Mouse (Mus musculus) adrenal gland, postnatal 36 days (tissue): ENCODE measurements around the gene Dip2b. TPM values are rescaled to one million over a fixed set of nuclear protein-coding genes. Genes with fewer than 3 reads are reported as not detected.

Source experiments
- DNase-seq, 2 experiments: peaks; one replicate each; pipeline ENCODE4 v3.0.0; 2021; ENCODE audit warnings: mixed read lengths in 1 of 2
- total RNA-seq, 2 experiments: library from RNA; stranded (reverse); gene quantifications; 2 replicates each; pipeline ENCODE4 v1.2.3; 2021

Gene Dip2b
- total RNA-seq, 2 experiments from 2014 or later = 15.7 to 17.6 TPM

DNA sequence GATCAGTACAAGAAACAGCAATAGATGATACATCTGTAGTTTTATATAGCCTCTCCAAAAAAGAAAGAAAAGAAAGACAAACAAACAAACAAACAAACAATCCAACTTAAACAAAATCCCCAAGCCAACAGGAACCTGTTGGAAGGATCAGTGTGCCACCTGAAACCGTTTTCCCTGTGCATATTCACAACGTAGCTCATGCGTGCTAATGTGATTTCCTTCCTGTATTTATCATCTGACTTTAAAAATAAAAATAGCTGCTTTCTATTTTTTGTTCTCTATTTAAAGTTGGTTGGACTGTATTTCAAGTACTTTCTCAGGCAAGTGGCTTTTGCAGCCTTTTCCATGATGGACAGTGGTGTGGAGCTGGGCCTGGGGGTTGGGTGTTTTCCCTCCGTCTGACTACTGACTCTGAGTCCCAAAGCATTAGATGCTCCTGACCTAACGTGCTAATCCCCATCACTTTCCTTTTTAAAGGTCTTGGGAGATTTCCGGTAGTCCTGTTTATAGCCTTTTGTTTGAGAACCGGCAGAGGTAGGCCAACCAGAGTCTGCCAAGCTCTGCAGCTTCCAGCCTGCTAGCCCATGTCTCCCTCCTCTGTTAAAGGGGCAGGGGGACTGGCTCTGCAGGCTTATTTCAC lies 90.8 kb downstream of the Dip2b start:
- DNase-seq = no peak

DNA sequence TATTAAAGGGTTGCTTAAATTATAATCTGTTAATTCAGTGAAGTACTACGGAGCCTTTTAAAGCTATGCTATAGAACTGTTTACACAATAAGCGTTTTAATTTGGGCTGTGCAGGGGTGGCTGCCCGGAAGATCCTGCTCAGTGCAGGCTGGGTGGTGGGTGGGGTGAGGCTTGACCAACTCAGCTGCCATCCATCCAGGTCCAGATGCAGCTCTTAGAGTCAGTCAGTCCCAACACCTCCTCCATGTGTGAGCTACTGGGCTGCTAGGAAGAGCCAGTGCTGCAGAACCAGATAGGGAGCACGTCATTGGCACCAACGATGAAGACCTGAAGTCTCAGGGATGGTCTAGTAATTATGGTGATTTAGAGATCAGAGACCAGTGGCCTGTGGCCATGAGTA lies 101.2 kb downstream of the Dip2b start:
- DNase-seq = no peak

DNA sequence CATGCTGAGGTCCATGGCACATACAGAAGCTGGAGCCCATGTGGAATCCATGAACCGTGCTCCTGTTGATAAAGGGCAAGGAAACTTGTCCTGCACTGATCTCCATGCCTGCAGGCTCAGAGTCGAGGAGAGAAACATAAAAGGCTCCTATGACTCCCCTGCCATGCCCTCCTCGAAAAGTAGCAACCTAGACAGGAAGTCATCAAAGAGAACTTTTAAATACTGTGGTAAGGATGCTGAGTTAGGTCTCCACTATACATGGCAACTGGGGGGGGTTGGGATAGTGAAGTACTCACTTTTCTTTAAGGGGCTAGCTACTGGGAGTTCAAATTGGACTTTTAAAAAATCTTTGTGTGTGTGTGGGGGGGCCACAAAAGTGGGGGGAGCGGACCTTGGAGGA lies 102.0 kb downstream of the Dip2b start:
- no peak for DNase-seq

DNA sequence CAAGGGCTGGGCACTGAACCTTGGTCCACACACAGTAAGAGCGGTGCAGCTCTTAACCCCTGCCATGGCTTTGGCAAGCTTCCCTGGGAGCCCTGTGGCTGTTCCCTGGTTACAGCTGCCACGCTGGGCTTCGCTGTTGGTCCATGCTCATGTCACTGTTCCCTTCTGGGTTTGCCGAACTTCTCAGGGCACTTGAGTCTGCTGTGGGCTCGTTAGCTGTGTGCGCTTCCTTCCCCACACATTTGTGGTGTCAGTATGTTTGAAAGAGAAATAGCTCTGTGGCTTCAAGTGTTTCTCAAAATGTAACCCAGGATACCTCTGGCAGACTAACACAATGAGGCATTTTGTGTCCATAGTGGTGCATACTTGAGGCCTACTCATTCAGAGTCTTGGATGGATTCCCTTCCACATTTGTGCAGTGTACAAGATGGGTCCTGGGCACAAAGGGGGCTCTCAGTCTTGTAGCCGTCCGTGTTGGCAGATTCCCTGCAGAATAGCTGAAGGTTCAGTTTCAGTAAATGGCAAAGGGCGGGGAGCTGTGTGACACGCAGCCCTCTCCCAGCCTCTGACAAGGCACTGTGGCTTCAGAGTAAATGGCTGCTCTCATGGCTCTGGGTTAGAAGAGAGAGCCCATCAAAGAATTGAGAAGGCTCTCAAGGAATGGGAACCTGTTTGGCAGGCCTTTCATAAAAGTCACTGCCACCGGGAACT lies 104.8 kb downstream of the Dip2b start:
- DNase-seq = no peak

DNA sequence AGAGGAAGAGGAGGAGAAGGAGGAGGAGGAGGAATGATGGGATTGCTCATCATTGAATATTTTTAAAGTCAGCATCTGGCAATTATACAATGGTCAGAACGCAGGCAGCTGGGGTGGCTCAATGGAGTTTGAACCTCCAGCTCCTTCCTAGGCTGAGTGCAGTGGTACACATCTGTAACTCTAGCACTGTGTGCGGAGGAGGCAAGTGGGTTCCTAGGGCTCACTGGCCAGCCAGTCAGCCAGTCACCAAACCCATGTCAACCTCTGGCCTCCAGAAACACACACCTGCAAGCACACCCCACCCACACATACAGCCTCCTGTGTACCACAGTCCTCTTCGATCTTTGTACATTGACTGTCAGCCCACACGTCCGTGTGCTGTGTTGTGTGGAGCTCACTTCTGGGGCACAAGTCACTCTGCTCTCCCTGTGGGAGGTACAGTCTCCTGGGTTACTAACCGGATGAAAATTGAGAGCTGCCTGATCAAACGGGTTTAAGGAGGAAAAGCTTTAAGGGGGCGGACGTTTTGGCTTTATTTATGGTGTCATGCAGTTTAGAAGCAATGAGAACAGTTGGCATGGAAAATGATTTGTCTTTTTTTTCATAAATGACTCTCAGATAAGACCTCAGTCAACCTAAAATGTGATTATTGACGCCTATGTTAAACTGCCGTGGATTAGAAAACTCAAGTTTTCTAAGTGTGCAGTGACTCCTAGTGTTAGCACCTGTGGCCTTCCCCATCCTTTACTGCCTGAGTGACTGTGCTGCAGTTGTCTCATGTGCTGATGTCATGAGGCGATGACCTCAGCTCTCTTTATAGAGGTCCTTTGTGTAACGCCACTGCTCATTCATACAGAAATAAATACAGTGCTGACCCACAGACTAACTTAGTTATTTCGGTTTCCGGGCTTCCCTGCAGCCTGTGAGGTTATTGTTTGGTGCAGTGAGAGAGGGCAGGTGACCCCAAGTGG lies 106.7 kb downstream of the Dip2b start:
- DNase-seq = peak in 1 of 2 experiments; percentile 8

DNA sequence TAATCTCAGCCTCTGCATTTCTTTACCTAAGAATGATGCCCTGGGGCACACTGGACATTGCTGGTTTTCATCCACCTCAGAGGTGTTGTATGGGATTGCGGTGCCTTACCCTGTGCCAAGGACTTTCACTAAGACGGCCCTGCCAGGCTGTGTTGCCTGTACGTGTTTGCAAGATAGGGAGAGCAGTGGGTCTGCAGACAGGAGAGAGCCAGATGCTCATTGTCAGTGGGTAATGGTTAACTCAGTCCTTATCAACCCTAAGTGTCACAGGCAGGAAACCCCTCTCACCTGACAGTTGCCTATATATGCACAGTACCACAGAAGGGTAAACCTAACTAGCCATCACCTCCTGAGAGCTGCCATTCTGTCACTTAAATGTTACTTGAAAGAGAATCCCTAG lies 107.5 kb downstream of the Dip2b start:
- DNase-seq = no peak

DNA sequence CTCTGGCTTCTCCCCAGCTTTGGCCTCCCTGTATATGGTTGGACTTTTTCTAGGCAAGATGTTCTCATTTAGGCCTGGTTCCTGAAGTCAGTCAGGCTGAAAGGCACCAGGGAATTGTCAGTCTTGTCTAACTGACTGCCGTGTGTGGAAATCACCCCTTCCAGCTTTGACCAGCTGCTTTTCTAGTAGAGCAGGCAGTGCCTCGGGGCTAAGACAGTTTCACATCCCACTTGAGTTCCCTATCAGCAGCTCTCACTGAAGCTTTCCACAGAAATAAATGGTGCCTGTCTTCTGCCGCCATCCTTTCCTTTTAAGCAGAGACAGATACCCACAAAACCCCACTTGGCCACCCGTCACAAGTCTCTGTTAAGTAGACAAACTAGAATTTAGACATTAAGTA lies 112.1 kb downstream of the Dip2b start:
- DNase-seq = no peak

DNA sequence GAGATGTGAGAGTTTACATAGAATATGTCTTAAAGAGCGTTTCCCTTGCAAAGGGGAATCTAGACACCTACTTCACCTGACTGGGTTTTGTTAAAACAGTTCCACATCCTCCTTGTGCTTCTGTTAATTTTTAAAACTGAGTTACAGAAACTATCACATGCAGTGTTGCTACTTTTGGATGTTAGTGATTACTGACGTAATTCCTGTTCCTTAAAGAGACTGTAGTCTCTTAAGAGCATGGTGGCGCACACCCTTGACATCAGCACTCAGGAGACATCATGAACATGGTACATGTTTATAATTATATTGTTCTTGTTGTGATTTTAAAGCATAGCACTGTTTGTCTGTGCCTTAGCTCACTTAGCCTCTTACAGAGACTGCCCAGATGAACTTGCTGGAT lies 113.9 kb downstream of the Dip2b start:
- no peak for DNase-seq

DNA sequence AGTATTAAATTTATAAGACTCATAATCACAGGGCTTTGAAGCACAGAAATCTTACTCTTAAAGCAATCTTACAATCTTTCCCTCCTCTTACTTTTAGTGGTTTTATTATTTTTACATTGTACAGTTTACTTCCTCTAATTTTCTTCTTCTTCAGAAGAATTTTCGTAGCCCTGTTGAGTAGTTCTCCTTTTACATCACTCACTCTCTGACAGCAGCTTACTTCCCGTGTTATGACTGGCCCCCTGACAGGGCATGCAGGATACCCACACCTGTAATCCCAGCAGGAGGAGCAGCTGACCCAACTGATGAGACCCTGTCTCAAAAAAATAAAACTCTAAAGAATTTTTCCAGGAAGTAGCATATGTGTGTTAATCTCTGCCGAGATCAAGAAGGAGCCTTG lies 114.6 kb downstream of the Dip2b start:
- no peak for DNase-seq

DNA sequence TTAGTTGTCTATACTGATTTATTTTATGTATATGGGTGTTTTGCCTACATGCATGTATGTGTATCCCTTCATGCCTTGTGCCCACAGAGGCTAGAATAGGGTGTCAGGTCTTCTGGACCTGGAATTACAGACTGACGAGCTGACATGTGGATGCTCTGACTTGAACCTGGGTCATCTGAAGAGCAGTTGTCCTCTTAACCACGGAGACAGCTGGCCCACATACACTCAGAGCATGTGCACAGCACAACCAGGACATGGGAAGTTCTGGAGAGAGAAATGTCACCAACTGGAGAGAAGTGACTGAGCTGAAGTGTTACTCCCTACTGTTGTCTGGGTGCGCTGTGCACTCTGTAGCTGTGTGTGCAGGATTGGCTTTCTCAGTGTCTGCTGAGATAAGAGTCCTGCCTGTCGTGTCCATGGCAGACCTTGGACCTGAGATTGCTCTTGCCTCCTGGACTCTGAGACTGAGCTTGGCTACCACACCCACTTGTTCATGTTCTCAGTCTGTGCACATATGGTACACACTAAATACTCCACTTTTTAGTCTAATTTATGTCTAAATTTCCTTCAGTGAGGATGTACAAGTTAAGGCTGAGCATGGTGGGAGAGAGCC lies 117.7 kb downstream of the Dip2b start:
- DNase-seq = no peak

DNA sequence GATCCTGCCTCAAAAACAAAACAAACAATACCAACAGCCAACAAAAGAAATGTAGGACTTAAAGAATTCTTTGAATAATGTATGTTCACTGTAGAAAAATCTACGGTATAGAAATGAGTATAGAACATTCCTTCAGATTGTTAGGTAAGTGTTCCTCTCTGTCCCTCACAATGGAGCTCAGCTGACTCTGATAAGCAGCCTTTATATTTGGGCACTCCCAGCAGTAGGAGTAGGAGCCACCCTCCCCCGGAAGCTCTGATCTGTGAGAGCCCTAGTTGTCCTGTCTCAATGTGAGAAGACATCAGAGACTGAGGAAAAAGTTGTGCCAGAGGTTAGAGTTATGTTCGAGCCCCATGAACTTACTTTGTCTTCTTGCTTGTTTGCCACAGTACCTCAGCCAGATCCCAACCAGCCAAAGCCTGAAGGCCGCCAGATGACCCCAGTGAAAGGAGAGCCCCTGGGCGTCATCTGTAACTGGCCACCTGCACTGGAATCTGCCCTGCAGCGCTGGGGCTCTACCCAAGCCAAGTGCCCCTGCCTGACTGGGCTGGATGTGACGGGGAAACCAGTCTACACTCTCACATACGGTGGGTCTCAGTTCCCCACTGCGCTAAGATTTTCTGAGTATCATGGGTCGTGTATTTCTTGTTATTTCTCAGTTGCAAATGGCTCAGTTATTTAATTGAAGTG lies 118.5 kb downstream of the Dip2b start:
- no peak for DNase-seq

DNA sequence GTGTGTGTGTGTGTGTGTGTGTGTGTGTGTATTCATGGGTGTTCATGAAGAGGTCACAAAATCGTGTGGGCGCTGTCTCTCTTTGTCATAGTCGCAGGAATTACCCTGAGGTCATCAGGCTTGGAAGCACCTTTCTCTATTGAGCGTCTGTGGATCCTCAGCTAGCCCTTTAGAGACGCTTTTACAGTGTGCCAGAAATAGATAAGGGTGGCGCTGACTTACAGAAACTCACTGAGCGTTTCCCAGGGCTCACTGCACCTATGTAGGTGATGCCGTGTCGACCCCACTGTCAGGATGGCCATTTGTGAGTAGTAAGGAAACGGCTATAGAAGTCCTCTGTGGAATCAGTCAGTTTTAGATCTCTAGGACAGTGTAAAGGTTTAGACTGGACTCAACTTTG lies 120.5 kb downstream of the Dip2b start:
- no peak for DNase-seq

DNA sequence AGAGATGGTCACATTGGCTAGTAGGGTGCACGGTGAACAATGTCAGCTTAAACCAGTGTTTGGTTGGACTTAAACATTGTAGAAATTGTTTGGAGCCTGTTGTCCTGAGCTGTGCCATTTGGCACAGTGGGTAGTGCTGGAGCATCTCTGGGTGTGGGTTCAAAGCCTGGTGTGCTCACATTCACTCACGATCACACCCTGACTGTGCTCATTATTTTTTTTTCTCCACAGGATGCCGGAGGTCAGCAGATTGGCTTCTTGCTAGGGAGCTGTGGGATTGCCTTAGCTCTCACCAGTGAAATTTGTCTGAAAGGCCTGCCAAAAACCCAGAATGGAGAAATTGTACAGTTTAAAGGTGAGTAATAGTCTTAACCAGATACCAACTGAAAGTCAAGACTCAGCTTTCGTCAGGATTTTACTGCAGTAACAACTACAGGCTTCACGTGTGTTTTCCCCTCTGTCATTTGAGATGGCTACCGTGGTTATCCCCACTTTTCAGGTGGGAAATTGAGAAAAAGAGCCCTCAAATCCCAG lies 123.3 kb downstream of the Dip2b start:
- DNase-seq = no peak

DNA sequence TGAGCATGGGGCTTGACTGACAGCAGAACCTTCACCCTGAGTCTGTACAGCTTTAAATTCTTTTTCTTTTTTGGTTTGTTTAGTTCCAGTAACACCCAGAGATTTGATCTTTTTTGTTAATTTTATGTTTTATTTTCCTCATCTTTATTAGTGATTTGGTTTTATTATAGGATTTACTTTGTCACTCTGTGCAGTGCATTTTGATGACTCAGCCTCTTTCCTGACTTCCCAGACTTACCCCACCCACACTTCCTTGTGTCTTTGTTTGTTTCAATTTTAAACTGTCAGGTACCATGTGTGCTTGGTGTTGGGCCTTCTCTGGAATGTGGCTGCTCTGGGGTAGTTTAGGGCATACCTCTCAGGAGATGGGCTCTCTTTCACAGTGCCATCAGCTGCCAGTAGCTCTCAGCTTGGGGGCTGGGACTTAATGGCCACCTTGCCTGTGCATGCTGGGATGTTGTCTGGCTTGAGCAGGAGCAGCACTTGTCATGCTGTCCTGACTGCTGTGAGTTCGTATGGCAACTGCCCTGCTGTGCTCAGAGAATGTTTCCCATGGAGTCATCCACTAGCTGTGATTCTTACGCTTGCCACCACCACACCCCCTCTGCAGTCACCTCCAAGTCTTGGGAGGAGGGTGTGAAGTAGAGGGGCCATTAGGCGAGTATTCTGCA lies 125.1 kb downstream of the Dip2b start:
- DNase-seq = no peak

DNA sequence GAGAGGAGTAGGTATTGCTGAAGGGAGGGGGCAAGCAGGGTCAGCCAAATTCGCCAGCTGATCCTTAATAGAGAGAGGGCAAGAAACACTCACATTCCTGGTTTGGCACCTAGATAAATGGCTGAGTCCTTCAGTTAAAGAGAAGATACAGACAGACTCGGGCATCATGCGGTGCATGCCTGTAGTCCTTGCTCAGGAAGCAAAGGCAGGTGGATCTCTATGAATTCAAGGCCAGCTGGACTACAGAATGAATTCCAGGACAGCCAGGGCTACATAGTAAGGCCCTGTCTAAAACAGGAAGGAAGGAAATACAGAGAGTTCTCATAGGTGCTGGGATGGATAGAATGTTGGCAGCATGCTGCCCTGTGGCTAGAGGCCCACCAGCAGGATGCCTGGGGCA lies 128.0 kb downstream of the Dip2b start:
- no peak for DNase-seq

DNA sequence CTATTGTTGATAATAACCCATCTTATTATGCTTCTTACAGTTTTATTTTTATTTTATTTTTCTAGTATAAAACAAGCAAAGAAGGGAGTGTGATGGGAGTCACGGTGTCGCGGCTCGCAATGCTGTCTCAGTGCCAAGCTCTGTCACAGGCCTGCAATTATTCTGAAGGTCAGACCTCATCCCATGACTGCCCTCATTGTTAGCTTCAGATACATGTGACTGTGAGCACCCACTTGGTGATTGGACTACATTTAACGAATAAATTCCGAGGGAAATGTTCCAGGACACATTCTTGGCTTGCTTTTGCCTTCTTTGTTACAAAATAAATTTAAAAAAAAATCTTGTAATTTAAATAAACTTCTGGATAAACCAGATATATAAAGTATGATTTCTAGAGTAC lies 129.3 kb downstream of the Dip2b start:
- peak; percentile 64 to 74 for DNase-seq

DNA sequence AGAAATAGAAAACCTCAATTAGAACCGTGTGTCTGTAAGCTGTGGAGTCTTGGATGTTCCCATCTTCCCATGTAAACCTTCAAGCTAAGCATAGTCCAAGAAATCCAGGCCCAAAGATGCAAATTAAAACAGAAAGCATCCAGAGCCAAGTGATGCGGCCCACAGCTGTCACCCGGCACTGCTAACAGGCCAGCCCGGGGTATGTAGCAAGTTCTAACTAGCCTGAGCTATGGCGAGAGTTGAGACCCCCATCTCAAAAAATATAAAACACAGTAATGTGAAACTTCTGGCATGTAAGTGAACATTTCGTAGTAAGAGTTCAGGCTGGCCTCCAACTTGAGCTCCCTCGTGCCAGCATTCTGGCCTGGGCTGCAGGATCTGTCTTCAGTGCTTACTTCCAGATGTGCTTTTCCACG lies 129.7 kb downstream of the Dip2b start:
- DNase-seq = no peak

DNA sequence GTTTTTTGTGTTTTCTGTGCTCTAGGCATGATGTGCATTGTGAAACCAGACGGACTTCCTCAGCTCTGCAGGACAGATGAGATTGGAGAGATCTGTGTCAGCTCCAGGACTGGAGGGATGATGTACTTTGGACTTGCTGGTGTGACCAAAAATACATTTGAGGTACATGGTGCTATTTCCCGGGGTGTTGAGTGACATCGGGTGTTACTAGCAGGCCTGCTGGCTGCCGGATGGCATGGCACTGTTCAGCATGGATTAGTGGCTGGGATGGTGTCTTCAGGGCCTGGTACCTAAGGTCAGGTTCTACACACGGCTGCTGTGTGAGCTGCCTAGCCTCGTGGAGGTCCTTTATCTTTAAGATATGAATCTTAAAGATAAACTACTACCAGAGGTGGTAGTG lies 136.7 kb downstream of the Dip2b start:
- DNase-seq = no peak

DNA sequence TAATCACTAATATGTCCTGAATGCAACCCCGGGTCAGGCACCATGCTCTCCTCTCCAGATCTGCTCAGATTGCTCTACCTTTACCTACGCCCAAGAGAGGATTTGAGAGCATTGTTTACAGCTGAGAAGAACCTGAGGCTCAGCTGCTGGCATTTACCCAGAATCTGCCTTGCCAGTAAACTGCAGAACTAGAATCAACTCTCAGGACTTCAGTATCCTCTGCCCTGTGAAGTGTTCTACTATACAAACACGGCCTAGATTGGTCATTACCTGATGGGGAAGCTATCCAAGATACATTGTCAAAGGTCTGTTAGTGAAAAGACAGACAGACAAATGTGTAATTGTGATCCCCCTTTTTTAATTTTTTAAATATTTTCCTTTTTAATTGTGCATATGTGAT lies 138.7 kb downstream of the Dip2b start:
- DNase-seq = no peak

DNA sequence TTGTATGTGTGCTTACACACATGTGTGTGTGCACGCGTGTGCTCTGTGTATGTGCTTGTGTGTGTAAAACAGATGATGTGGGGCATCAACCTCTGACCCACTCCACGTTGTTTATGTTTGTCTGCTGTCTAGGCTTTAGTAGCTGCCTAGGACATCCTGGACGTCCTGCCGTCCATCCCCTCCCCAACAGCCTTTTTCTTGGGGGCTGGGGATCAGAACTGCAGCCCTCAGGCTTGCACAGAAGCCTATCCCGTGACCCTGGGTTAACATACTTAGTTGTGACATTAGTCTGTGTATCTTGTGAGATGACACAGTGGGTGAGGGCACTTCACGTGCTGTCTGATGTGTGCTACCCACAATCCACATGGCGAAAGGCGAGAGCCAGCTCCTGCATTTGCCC lies 139.1 kb downstream of the Dip2b start:
- DNase-seq = no peak

DNA sequence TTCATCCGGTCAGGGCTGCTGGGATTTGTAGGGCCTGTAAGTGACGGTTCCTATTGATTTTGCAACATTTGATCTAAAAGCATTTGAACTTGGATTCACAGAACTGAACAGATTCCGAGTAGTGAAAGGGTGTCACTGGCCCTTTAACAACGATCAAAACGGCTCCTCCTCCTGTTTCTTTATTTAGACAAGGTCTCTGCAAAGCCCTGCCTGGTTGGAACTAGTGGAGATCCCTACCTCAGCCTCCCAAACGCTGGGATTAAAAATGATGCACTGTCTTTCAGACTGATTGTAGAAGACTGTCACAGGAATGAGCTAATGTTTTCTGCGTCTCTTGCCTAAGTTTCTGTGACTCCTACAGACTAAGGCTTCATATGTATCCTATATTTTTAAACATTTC lies 140.0 kb downstream of the Dip2b start:
- DNase-seq = no peak
